Mouse (Mus musculus) kidney, embryonic 14.5 days (tissue): ENCODE data around the gene Iffo2. TPM values are rescaled to one million over a fixed set of nuclear protein-coding genes. Genes with fewer than 3 reads are reported as not detected.

Experiments used
- ATAC-seq: fragments of 200-750 bp; cut with Nextera tagmentation; 2 replicates; pipeline ENCODE4 v1.8.0; 2017; ENCODE audit warnings: moderate number of reproducible peaks, mild to moderate bottlenecking, moderate TSS enrichment, moderate library complexity; ENCODE audit not compliant: low FRiP score, low TSS enrichment
- H3K27ac ChIP-seq: fragments of 300-500 bp; sonication (generic); 2 replicates; pipeline ENCODE4 v1.5.1; 2014; ENCODE audit warnings: low read depth, mild to moderate bottlenecking, low read length, moderate library complexity, mixed read lengths
- H3K27me3 ChIP-seq: fragments of 300-500 bp; sonication (generic); 2 replicates; pipeline ENCODE4 v1.6.1; 2014; ENCODE audit warnings: mild to moderate bottlenecking, low read length; ENCODE audit not compliant: control insufficient read depth, insufficient read depth
- H3K36me3 ChIP-seq: fragments of 300-500 bp; sonication (generic); 2 replicates; pipeline ENCODE4 v1.6.1; 2014; ENCODE audit warnings: low read length, mixed read lengths; ENCODE audit not compliant: control insufficient read depth, insufficient read depth
- H3K4me1 ChIP-seq: fragments of 300-500 bp; sonication (generic); 2 replicates; pipeline ENCODE4 v1.6.1; 2014; ENCODE audit warnings: low read length, mixed read lengths; ENCODE audit not compliant: control insufficient read depth, insufficient read depth
- H3K4me2 ChIP-seq: fragments of 300-500 bp; sonication (generic); replicated peaks from 2 replicates; pipeline ENCODE4 v1.6.1; 2014; ENCODE audit warnings: low read depth, mild to moderate bottlenecking, low read length
- H3K4me3 ChIP-seq: fragments of 300-500 bp; sonication (generic); 2 replicates; pipeline ENCODE4 v1.5.1; 2014; ENCODE audit warnings: mild to moderate bottlenecking, low read length
- H3K9ac ChIP-seq: fragments of 300-500 bp; sonication (generic); 2 replicates; pipeline ENCODE4 v1.6.1; 2014; ENCODE audit warnings: low read depth, mild to moderate bottlenecking, low read length, moderate library complexity
- H3K9me3 ChIP-seq: fragments of 300-500 bp; sonication (generic); 2 replicates; pipeline ENCODE4 v1.6.1; 2016; ENCODE audit warnings: low read length; ENCODE audit not compliant: control insufficient read depth
- WGBS: fragments of 180-500 bp; shearing (Covaris S2); extraction: QIAGEN DNeasy Blood & Tissue Kit; methylation state at CpG from one replicate; pipeline ENCODE4 v1.1.7; 2014; 5-methylcytosine and 5-hydroxymethylcytosine counted together
- polyA plus RNA-seq: library from polyadenylated mRNA; unstranded; fragments of >200 nt; fragmentation: Nextera tagmentation; extraction: Ambion mirVana; gene quantifications from 2 replicates; pipeline ENCODE4 v1.2.1, GENCODE M21; 2014

Iffo2 gene
- polyA plus RNA-seq, 1 experiment from 2014 or later = 7.1 TPM

- Histone ChIP-seq H3K27me3 (no peaks in the 10 kb centered on the region), H3K9me3 (no peaks in the 10 kb centered on the region), H3K4me3 (no peak overlapping the region), H3K27ac (no peak overlapping the region), H3K9ac (no peak overlapping the region), H3K4me1 (no peaks in the 10 kb centered on the region), H3K36me3 (no peaks in the 10 kb centered on the region), H3K4me2 (no peak overlapping the region)
- no peak for ATAC-seq
- WGBS = 77% methylated on average over 2 of the region's 2 CpGs
Observed at GRCm38 (mm10) chr4:139511557-139511956, 18.8 kb upstream of the Iffo2 start.

DNA sequence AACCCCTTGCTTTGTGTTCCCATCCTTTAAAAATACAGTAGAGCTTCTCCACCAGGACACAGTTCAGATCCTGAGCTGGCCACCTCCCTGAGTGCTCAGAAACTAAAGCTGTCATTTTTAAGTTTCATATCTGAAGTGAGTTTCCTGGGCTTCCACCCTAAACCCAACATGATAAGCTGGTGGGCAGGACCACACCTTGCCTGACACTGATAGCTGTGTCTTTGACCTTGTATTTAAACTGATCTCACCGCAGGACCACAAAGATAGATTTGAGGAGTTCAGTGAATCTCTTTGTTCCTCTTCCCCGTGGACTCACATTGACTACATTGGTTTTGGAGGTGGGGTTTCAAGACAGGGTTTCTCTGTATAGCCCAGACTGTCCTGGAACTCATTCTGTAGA is 17.4 kb upstream of the Iffo2 start:
- ATAC-seq = no peak
- no peaks in the 10 kb centered on the region for H3K36me3 ChIP-seq
- WGBS = 83% methylated on average over 2 of the region's 2 CpGs

GRCm38 (mm10) chr4:139519221-139519620 is 11.1 kb upstream of the Iffo2 start:
- no peak overlapping the region for H3K4me2 ChIP-seq
- no peak overlapping the region for H3K4me3 ChIP-seq
- H3K4me1 ChIP-seq = no peaks in the 10 kb centered on the region
- no peaks in the 10 kb centered on the region for H3K36me3 ChIP-seq
- H3K27ac ChIP-seq = no peak overlapping the region
- H3K9me3 ChIP-seq = no peaks in the 10 kb centered on the region
- whole genome bisulfite sequencing = 66% methylated on average over 6 of the region's 6 CpGs
- ATAC-seq = no peak
- no peaks in the 10 kb centered on the region for H3K27me3 ChIP-seq
- no peak overlapping the region for H3K9ac ChIP-seq

More for the DNA sequence above, 17.4 kb upstream of the Iffo2 start:
- no peaks in the 10 kb centered on the region for H3K27me3 ChIP-seq
- H3K4me1 ChIP-seq = no peaks in the 10 kb centered on the region
- no peak overlapping the region for H3K4me3 ChIP-seq
- no peak overlapping the region for H3K4me2 ChIP-seq
- no peaks in the 10 kb centered on the region for H3K9me3 ChIP-seq
- H3K27ac ChIP-seq = no peak overlapping the region
- no peak overlapping the region for H3K9ac ChIP-seq

- H3K36me3 ChIP-seq = no peaks in the 10 kb centered on the region
- no peaks in the 10 kb centered on the region for H3K4me1 ChIP-seq
- no peak overlapping the region for H3K4me2 ChIP-seq
- no peak overlapping the region for H3K9ac ChIP-seq
- no peaks in the 10 kb centered on the region for H3K27me3 ChIP-seq
- H3K9me3 ChIP-seq = no peaks in the 10 kb centered on the region
- no peak overlapping the region for H3K27ac ChIP-seq
- 91% methylated on average over 10 of the region's 10 CpGs for WGBS
- no peak overlapping the region for H3K4me3 ChIP-seq
- ATAC-seq = 0 out of 2 replicates have a peak, but pooled peaks have one; percentile 24
Observed at GRCm38 (mm10) chr4:139521926-139522325, 8.4 kb upstream of the Iffo2 start.

GRCm38 (mm10) chr4:139526475-139526874 is 3.9 kb upstream of the Iffo2 start:
- WGBS = 77% methylated on average over 12 of the region's 12 CpGs
- Histone ChIP-seq H3K4me1 (no peaks in the 10 kb centered on the region), H3K4me2 (no peak overlapping the region), H3K9ac (no peak overlapping the region), H3K27ac (no peak overlapping the region), H3K36me3 (no peaks in the 10 kb centered on the region), H3K27me3 (no peaks in the 10 kb centered on the region), H3K4me3 (no peak overlapping the region), H3K9me3 (no peaks in the 10 kb centered on the region)
- no peak for ATAC-seq

GRCm38 (mm10) chr4:139532081-139532480 is 1.7 kb downstream of the Iffo2 start:
- Histone ChIP-seq H3K4me3 (no peak overlapping the region), H3K36me3 (no peaks in the 10 kb centered on the region), H3K9me3 (no peaks in the 10 kb centered on the region), H3K4me2 (no peak overlapping the region), H3K4me1 (0 out of 2 replicates have a peak, but pooled peaks cover 6% of the 10 kb centered on the region), H3K9ac (no peak overlapping the region), H3K27me3 (no peaks in the 10 kb centered on the region), H3K27ac (no peak overlapping the region)
- ATAC-seq = no peak
- 64% methylated on average over 10 of the region's 10 CpGs for WGBS

DNA sequence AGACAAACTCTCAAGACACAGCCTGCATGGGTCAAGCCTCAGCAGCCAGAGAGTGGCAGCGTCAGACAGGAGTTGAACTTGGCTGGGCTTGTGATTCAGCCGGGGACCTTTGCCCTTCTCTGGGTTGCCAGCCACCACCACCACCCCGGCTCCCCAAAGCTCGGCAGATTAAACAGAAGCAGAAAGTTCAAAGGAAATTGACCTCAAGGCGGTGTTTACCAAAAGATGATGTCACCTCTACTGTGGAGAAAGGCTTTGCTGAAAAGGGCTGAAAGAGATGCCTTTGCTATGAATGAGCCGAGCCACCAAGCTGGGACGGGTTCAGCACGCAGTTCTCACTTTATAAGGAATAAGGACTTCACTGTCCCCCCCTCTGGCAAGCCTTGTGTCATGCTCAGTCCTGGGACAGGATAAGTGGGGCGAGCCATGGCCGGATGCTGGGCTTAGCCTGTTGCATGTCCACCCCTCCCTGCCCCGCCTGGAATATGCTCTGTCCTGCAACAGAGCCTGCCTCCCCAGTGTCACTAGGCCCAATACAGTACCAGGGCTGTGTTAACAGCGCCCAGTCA is 4.9 kb downstream of the Iffo2 start:
- 34% methylated on average over 12 of the region's 12 CpGs for WGBS
- H3K4me3 ChIP-seq = no peak overlapping the region
- 0 out of 2 replicates have a peak, but pooled peaks have one; percentile 25 for ATAC-seq
- H3K4me2 ChIP-seq = no peak overlapping the region
- no peaks in the 10 kb centered on the region for H3K27me3 ChIP-seq
- no peaks in the 10 kb centered on the region for H3K9me3 ChIP-seq
- H3K36me3 ChIP-seq = no peaks in the 10 kb centered on the region
- H3K27ac ChIP-seq = no peak overlapping the region
- 0 out of 2 replicates have a peak, but pooled peaks cover 6% of the 10 kb centered on the region for H3K4me1 ChIP-seq
- H3K9ac ChIP-seq = no peak overlapping the region

DNA sequence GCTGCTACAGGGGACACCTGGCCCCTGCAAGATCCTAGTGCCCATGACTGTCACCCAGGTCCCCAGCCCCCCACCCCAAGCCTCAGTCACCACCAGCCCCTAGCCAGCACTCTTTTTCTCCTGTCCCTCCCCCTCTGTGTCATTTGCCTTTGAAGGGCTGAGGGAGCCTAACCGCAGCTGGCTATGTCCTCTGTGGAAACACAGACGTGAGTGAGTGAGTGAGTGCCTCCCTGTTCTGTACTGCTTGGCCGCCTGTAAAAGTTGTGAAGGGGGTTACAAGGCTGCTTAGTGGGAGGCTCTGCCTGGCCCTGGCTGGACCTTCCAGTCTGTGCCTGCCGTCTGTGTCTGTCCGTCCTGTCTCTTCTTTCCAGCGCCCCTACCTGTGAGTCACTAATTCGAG is 5.4 kb downstream of the Iffo2 start:
- Histone ChIP-seq H3K36me3 (no peaks in the 10 kb centered on the region), H3K27me3 (no peaks in the 10 kb centered on the region), H3K27ac (no peak overlapping the region), H3K9ac (no peak overlapping the region), H3K4me1 (0 out of 2 replicates have a peak, but pooled peaks cover 6% of the 10 kb centered on the region), H3K9me3 (no peaks in the 10 kb centered on the region), H3K4me3 (no peak overlapping the region), H3K4me2 (no peak overlapping the region)
- ATAC-seq = no peak; the same call in 1 of the 2 replicates
- 53% methylated on average over 7 of the region's 7 CpGs for WGBS

- no peak overlapping the region for H3K4me2 ChIP-seq
- no peak overlapping the region for H3K9ac ChIP-seq
- H3K27me3 ChIP-seq = no peaks in the 10 kb centered on the region
- no peak for ATAC-seq
- WGBS = 91% methylated on average over 9 of the region's 9 CpGs
- H3K27ac ChIP-seq = no peak overlapping the region
- H3K9me3 ChIP-seq = no peaks in the 10 kb centered on the region
- no peak overlapping the region for H3K4me3 ChIP-seq
- no peaks in the 10 kb centered on the region for H3K36me3 ChIP-seq
- 0 out of 2 replicates have a peak, but pooled peaks cover 6% of the 10 kb centered on the region for H3K4me1 ChIP-seq
Observed at GRCm38 (mm10) chr4:139536706-139537105, 6.4 kb downstream of the Iffo2 start.
